Mouse (Mus musculus): ENCODE measurements around the gene Upk3b.

GRCm38 (mm10) chr5:135996162-135996561 lies 42.1 kb upstream of the Upk3b start:
- TF ChIP-seq CTCF (IDR thresholded peaks at IDR 0.05; ENCODE audit: low read depth) (no peak), EP300 (IDR thresholded peaks at IDR 0.05; ENCODE audit: low read depth) (no peak)
